Mouse (Mus musculus): Measurements from ENCODE around the gene Oser1.

GRCm38 (mm10) chr2:163397071-163397470 lies 27.4 kb downstream of the Oser1 start:
- TF ChIP-seq CTCF (IDR thresholded peaks at IDR 0.05; ENCODE audit: low read depth), result no peak
- TF ChIP-seq EP300 (IDR thresholded peaks at IDR 0.05; ENCODE audit: low read depth), result no peak
